Mouse (Mus musculus): ENCODE measurements around the gene Kcnj6. TPM values are rescaled to one million over a fixed set of nuclear protein-coding genes. Genes with fewer than 3 reads are reported as not detected.

The Kcnj6 gene
- polyA plus RNA-seq, 1 experiment from 2014 or later = not detected

- DNase-seq (ENCODE audit: low spot score) = no peak
These were observed 64.8 kb downstream of the Kcnj6 start for GRCm38 (mm10) chr16:94932702-94933101.

GRCm38 (mm10) chr16:94931343-94932301, 65.9 kb downstream of the Kcnj6 start:
- DNase-seq (ENCODE audit: low spot score) = no peak

GRCm38 (mm10) chr16:94925364-94925763, 72.1 kb downstream of the Kcnj6 start:
- no peak for DNase-seq (ENCODE audit: low spot score)

- no peak for DNase-seq (ENCODE audit: low spot score)
These were observed 78.3 kb downstream of the Kcnj6 start for GRCm38 (mm10) chr16:94919177-94919576.

GRCm38 (mm10) chr16:94906026-94906425, 91.5 kb downstream of the Kcnj6 start:
- DNase-seq (ENCODE audit: low spot score) = no peak

GRCm38 (mm10) chr16:94898832-94899231, 98.7 kb downstream of the Kcnj6 start:
- DNase-seq (ENCODE audit: low spot score) = no peak

- no peak for DNase-seq (ENCODE audit: low spot score)
These were observed 105.3 kb downstream of the Kcnj6 start for GRCm38 (mm10) chr16:94892162-94892650.

- no peak for DNase-seq (ENCODE audit: low spot score)
These were observed 106.9 kb downstream of the Kcnj6 start for GRCm38 (mm10) chr16:94890581-94890980.

GRCm38 (mm10) chr16:94890056-94890455, 107.4 kb downstream of the Kcnj6 start:
- DNase-seq (ENCODE audit: low spot score) = no peak

- no peak for DNase-seq (ENCODE audit: low spot score)
These were observed 108.9 kb downstream of the Kcnj6 start for GRCm38 (mm10) chr16:94888554-94888953.

- no peak for DNase-seq (ENCODE audit: low spot score)
These were observed 111.1 kb downstream of the Kcnj6 start for GRCm38 (mm10) chr16:94886398-94886797.

- DNase-seq (ENCODE audit: low spot score) = no peak
These were observed 112.4 kb downstream of the Kcnj6 start for GRCm38 (mm10) chr16:94885062-94885461.

- DNase-seq (ENCODE audit: low spot score) = no peak
These were observed 113.6 kb downstream of the Kcnj6 start for GRCm38 (mm10) chr16:94883909-94884308.

GRCm38 (mm10) chr16:94883196-94883595, 114.3 kb downstream of the Kcnj6 start:
- no peak for DNase-seq (ENCODE audit: low spot score)

- no peak for DNase-seq (ENCODE audit: low spot score)
These were observed 115.4 kb downstream of the Kcnj6 start for GRCm38 (mm10) chr16:94882111-94882510.

- DNase-seq (ENCODE audit: low spot score) = no peak
These were observed 124.8 kb downstream of the Kcnj6 start for GRCm38 (mm10) chr16:94872614-94873272.

GRCm38 (mm10) chr16:94868354-94868753, 129.1 kb downstream of the Kcnj6 start:
- no peak for DNase-seq (ENCODE audit: low spot score)

- no peak for DNase-seq (ENCODE audit: low spot score)
These were observed 131.1 kb downstream of the Kcnj6 start for GRCm38 (mm10) chr16:94866300-94866956.

- no peak for DNase-seq (ENCODE audit: low spot score)
These were observed 131.7 kb downstream of the Kcnj6 start for GRCm38 (mm10) chr16:94865796-94866195.

- no peak for DNase-seq (ENCODE audit: low spot score)
These were observed 132.4 kb downstream of the Kcnj6 start for GRCm38 (mm10) chr16:94865101-94865500.

- no peak for DNase-seq (ENCODE audit: low spot score)
These were observed 134.0 kb downstream of the Kcnj6 start for GRCm38 (mm10) chr16:94863475-94863874.

GRCm38 (mm10) chr16:94855990-94856389, 141.5 kb downstream of the Kcnj6 start:
- no peak for DNase-seq (ENCODE audit: low spot score)
